Mouse (Mus musculus): ENCODE measurements around the gene Zfhx3. TPM values are rescaled to one million over a fixed set of nuclear protein-coding genes. Genes with fewer than 3 reads are reported as not detected.

The Zfhx3 gene
- total and polyA plus RNA-seq, 3 experiments: 0.23 to 2.5 TPM; not detected in 1

DNA sequence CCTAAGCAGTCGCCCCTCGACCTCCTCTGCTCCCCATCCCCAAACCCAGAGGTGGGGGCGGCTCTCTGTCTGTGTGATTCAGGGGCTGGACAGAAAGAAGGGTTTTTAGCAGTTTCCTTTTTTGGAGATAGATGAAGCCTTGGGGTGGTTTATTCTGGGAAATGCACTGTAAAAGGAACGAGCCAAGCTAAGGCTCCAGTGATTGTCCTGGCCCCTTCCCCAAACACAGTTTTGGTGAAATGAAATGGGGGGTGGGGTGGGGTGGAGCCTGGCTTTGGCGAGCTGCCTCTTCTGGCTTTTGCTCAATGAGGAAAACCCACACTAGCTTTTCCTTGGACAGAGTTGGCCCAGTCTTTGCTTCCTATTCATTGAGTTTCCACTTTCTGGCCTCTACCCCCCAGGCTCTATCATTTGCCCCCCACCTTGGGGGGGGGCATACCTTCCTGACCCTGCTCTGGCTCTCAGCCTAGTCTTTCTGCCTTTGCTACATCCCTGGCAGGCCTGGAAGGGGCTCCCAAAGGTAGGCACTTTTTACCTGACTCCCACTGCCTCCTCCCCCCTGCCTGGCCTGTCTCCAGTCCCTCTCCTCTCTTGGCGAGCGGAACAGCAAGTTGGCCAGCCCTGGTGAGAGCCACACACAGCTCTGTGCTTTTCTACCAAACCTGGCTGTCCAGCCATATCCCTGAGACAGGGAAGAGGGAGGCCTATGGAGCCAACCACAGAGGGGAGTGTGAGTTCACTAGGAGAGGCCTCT is 955.1 kb downstream of the Zfhx3 start:
- no peaks in the 10 kb centered on the region for H3K9me3 ChIP-seq (replicated peaks; ENCODE audit: insufficient read depth, low read length)
- peaks cover 0 to 14% of the 10 kb centered on the region in 2 experiments; a peak in 2 of 4 replicates for H3K4me1 ChIP-seq (ENCODE audit: control insufficient read depth in 1 of 2, insufficient read depth in 2 of 2, low read length in 2 of 2)
- peaks cover 0 to 2% of the 10 kb centered on the region in 2 experiments; a peak in 1 of 4 replicates for H3K36me3 ChIP-seq (ENCODE audit: control insufficient read depth in 1 of 2, insufficient read depth in 2 of 2, low read length in 2 of 2)
- H3K27ac ChIP-seq (ENCODE audit: control insufficient read depth, low read depth, low read length): no peak overlapping the region
- H3K9ac ChIP-seq (ENCODE audit: control insufficient read depth, low read depth, low read length, poor library complexity, severe bottlenecking): no peak overlapping the region
- H3K4me3 ChIP-seq (ENCODE audit: control insufficient read depth in 1 of 2, insufficient read depth in 1 of 2, low read depth in 2 of 2, low read length in 2 of 2): no peak overlapping the region
- TF ChIP-seq TBP (IDR thresholded peaks at IDR 0.05; ENCODE audit: low read depth, low read length) (no peak), MYC (IDR thresholded peaks at IDR 0.05; ENCODE audit: low read depth, low read length) (no peak), RAD21 (IDR thresholded peaks at IDR 0.05; ENCODE audit: low read depth, low read length) (no peak), SIN3A (IDR thresholded peaks at IDR 0.05; ENCODE audit: low read length) (no peak), TCF12 (IDR thresholded peaks at IDR 0.05; ENCODE audit: low read depth, low read length) (no peak), NRF1 (IDR thresholded peaks at IDR 0.05; ENCODE audit: insufficient read depth, low read depth, low read length, poor library complexity, severe bottlenecking) (no peak), ZMIZ1 (IDR thresholded peaks at IDR 0.05; ENCODE audit: low read depth, low read length) (no peak), RCOR1 (IDR thresholded peaks at IDR 0.05; ENCODE audit: low read depth, low read length) (no peak)
- no peak for DNase-seq (ENCODE audit: low read depth, low spot score)
- H3K79me2 ChIP-seq (ENCODE audit: control insufficient read depth, insufficient read depth, low read length, poor library complexity): no peaks in the 10 kb centered on the region
- no peaks in the 10 kb centered on the region for H3K27me3 ChIP-seq (ENCODE audit: control insufficient read depth in 1 of 2, insufficient read depth in 2 of 2, low read length in 2 of 2)

DNA sequence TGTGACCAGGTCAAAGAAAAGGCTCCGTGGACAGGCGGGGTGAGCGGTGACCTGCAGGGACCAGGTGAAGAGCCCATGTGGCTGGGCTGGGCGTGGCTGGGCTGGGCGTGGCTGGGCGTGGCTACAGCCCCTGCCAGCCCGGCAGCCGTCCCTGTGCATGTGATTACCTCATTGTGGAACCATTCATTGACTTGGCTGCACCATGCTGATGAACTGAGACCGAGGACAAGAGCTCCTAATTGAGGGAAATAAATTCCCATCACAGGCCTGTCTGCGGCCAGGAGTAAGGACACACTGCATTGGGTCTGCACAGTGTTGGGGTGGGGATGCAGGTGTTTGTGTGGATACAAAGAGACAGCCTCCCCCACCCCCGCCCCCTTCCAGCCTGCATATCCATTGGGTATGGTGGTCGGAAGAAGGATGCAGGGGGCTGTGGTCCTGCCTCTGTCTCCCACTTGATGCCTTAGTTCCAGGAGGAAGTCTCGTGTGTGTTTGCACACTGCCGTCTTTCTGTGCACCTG is 956.9 kb downstream of the Zfhx3 start:
- Histone ChIP-seq H3K79me2 (ENCODE audit: control insufficient read depth, insufficient read depth, low read length, poor library complexity) (no peaks in the 10 kb centered on the region), H3K27me3 (ENCODE audit: control insufficient read depth in 1 of 2, insufficient read depth in 2 of 2, low read length in 2 of 2) (no peaks in the 10 kb centered on the region), H3K27ac (ENCODE audit: control insufficient read depth, low read depth, low read length) (no peak overlapping the region), H3K4me3 (ENCODE audit: control insufficient read depth in 1 of 2, insufficient read depth in 1 of 2, low read depth in 2 of 2, low read length in 2 of 2) (no peak overlapping the region), H3K4me1 (ENCODE audit: control insufficient read depth in 1 of 2, insufficient read depth in 2 of 2, low read length in 2 of 2) (peaks cover 0 to 14% of the 10 kb centered on the region in 2 experiments; a peak in 2 of 4 replicates), H3K9me3 (replicated peaks; ENCODE audit: insufficient read depth, low read length) (no peaks in the 10 kb centered on the region), H3K36me3 (ENCODE audit: control insufficient read depth in 1 of 2, insufficient read depth in 2 of 2, low read length in 2 of 2) (peaks cover 0 to 2% of the 10 kb centered on the region in 2 experiments; a peak in 1 of 4 replicates), H3K9ac (ENCODE audit: control insufficient read depth, low read depth, low read length, poor library complexity, severe bottlenecking) (no peak overlapping the region)
- DNase-seq (ENCODE audit: low read depth, low spot score): no peak
- TF ChIP-seq POLR2AphosphoS5 (IDR thresholded peaks at IDR 0.05; ENCODE audit: borderline replicate concordance, low read depth, low read length) (no peak), NELFE (IDR thresholded peaks at IDR 0.05; ENCODE audit: low read depth, low read length) (no peak), ELF1 (IDR thresholded peaks at IDR 0.05; ENCODE audit: low read depth, low read length) (no peak), E2F4 (IDR thresholded peaks at IDR 0.05; ENCODE audit: borderline replicate concordance, low read depth, low read length) (no peak), ZKSCAN1 (IDR thresholded peaks at IDR 0.05; ENCODE audit: low read depth, low read length) (no peak), ZC3H11A (IDR thresholded peaks at IDR 0.05; ENCODE audit: low read depth, low read length) (no peak), UBTF (IDR thresholded peaks at IDR 0.05; ENCODE audit: borderline replicate concordance, insufficient read depth, low read depth, low read length) (no peak), USF1 (IDR thresholded peaks at IDR 0.05; ENCODE audit: low read depth, low read length) (no peak), GABPA (IDR thresholded peaks at IDR 0.05; ENCODE audit: low read depth, low read length) (no peak), BHLHE40 (IDR thresholded peaks at IDR 0.05; ENCODE audit: borderline replicate concordance, low read depth, low read length) (no peak), USF2 (IDR thresholded peaks at IDR 0.05; ENCODE audit: borderline replicate concordance in 1 of 2, insufficient read depth in 1 of 2, low read depth in 1 of 2, low read length in 2 of 2) (no peak), MAZ (IDR thresholded peaks at IDR 0.05; ENCODE audit: low read depth, low read length) (no peak), HCFC1 (IDR thresholded peaks at IDR 0.05; ENCODE audit: low read depth, low read length) (no peak), MEF2A (IDR thresholded peaks at IDR 0.05; ENCODE audit: extremely low read depth, insufficient replicate concordance, low read depth, low read length, poor library complexity, severe bottlenecking) (no peak), CHD2 (IDR thresholded peaks at IDR 0.05; ENCODE audit: low read length) (no peak), POLR2AphosphoS2 (IDR thresholded peaks at IDR 0.05; ENCODE audit: low read length) (no peak), RAD21 (IDR thresholded peaks at IDR 0.05; ENCODE audit: low read depth, low read length) (no peak)

All from MEL (cell line).